Comparison of ENCODE assay signal across 32 mouse cellular contexts in genomic region chr6:131401259-131401658, GRCm38 (mm10). TPM values are rescaled to one million over a fixed set of nuclear protein-coding genes. Genes with fewer than 3 reads are reported as not detected.
"Had no signal": no experiment of that assay in that cellular context is flagged by ENCODE, and none has a peak within 500 bp of the region (broad histone marks: within the 10 kb centered on the region; RNA-seq: fewer than 3 reads in every experiment).

No protein-coding gene starts in this region.

- H3K4me3 ChIP-seq: heart, embryonic 10.5 days; heart, embryonic 12.5 days; heart, embryonic 13.5 days; heart, embryonic 15.5 days; hindbrain, embryonic 10.5 days; hindbrain, embryonic 12.5 days; hindbrain, embryonic 13.5 days; hindbrain, embryonic 15.5 days; intestine, embryonic 15.5 days; kidney, embryonic 15.5 days; layer of hippocampus, adult 2 months had no signal

- H3K4me1 ChIP-seq: hindbrain, embryonic 12.5 days; hindbrain, embryonic 13.5 days; hindbrain, embryonic 15.5 days; intestine, embryonic 15.5 days had no signal

- H3K36me3 ChIP-seq: heart, embryonic 10.5 days; heart, embryonic 12.5 days; heart, embryonic 13.5 days; heart, embryonic 15.5 days; hindbrain, embryonic 10.5 days; hindbrain, embryonic 12.5 days; hindbrain, embryonic 13.5 days; hindbrain, embryonic 15.5 days; intestine, embryonic 15.5 days; kidney, embryonic 15.5 days had no signal

- H3K4me2 ChIP-seq: heart, embryonic 11.5 days; heart, embryonic 12.5 days; heart, embryonic 13.5 days; heart, embryonic 15.5 days; hindbrain, embryonic 12.5 days; hindbrain, embryonic 13.5 days; hindbrain, embryonic 14.5 days; hindbrain, embryonic 15.5 days; intestine, embryonic 15.5 days; kidney, embryonic 15.5 days had no signal

- H3K27ac ChIP-seq: heart, embryonic 10.5 days; heart, embryonic 13.5 days; heart, embryonic 15.5 days; hindbrain, embryonic 10.5 days; hindbrain, embryonic 12.5 days; hindbrain, embryonic 13.5 days; hindbrain, embryonic 14.5 days; hindbrain, embryonic 15.5 days; hindbrain, postnatal 0 days; intestine, embryonic 15.5 days; kidney, embryonic 15.5 days; kidney, postnatal 0 days had no signal

- H3K27me3 ChIP-seq: heart, embryonic 12.5 days; heart, embryonic 13.5 days; heart, embryonic 15.5 days; hindbrain, embryonic 12.5 days; hindbrain, embryonic 13.5 days; hindbrain, embryonic 15.5 days; intestine, embryonic 15.5 days; kidney, embryonic 15.5 days had no signal

- DNase-seq: heart, postnatal 10 days; heart, postnatal 14 days; heart, postnatal 36 days; heart, postnatal 4 days; kidney, adult 11 months; kidney, adult 18-20 months; kidney, adult 2 months; kidney, adult 8-10 months; kidney, adult 9 months; kidney, postnatal 10 days; kidney, postnatal 14 days; kidney, postnatal 25 days; kidney, postnatal 36 days; kidney, postnatal 4 days; layer of hippocampus, adult 9-11 months; layer of hippocampus, postnatal 36 days had no signal

RNA-seq across cellular contexts. Expression of gene Styk1, which starts 47.9 kb away (rescaled TPM):
- polyA plus RNA-seq: inflammation-experienced regulatory T-cells, adult 6 months had no signal
